Mouse (Mus musculus): Measurements from ENCODE around the gene Ttll3. TPM values are rescaled to one million over a fixed set of nuclear protein-coding genes. Genes with fewer than 3 reads are reported as not detected.
A peak's percentile ranks its signal among the peaks of the same experiment; 100 is the strongest.

Gene Ttll3
- 10.0 and 20.0 TPM in 2 replicates for total RNA-seq (2014; rRNA removed)
- 10.2 and 14.6 TPM in 2 replicates for polyA plus RNA-seq (2015; fragmentation: Nextera tagmentation; extraction: Ambion mirVana)

GRCm38 (mm10) chr6:113388960-113389359, at the start of gene Ttll3:
Gene Ttll3, plus strand, starts transcription at chr6:113389260.
- Histone ChIP-seq H3K36me3 (ENCODE audit: insufficient read depth, low read length) (peaks cover 49% of the 10 kb centered on the region), H3K9me3 (ENCODE audit: low read length) (no peaks in the 10 kb centered on the region), H3K27me3 (ENCODE audit: insufficient read depth, low read length) (no peaks in the 10 kb centered on the region), H3K27ac (ENCODE audit: low read depth, low read length) (no peak within 1 kb of the TSS), H3K4me3 (ENCODE audit: low read depth, low read length) (no peak within 1 kb of the TSS), H3K4me1 (ENCODE audit: insufficient read depth, low read length) (no peaks in the 10 kb centered on the region), H3K4me2 (ENCODE audit: low read depth, low read length, poor library complexity, severe bottlenecking) (no peak within 1 kb of the TSS), H3K9ac (replicated peaks; ENCODE audit: low read length, poor library complexity, severe bottlenecking) (no peak within 1 kb of the TSS)
- ATAC-seq (ENCODE audit: low FRiP score): no peak
- WGBS: 79% methylated on average over 8 of the region's 8 CpGs
- TF ChIP-seq CTCF (IDR thresholded peaks at IDR 0.05): no peak
- DNase-seq (ENCODE audit: low spot score): no peak

GRCm38 (mm10) chr6:113341574-113341973, 47.5 kb upstream of the Ttll3 start:
- peak overlapping the region; percentile 20; the same call in 1 of the 2 replicates for H3K4me3 ChIP-seq (ENCODE audit: low read depth, low read length)
- peak overlapping the region; percentile 65 for H3K27ac ChIP-seq (ENCODE audit: low read depth, low read length)
- no peaks in the 10 kb centered on the region for H3K27me3 ChIP-seq (ENCODE audit: insufficient read depth, low read length)
- DNase-seq (ENCODE audit: low spot score) (no peak), ATAC-seq (ENCODE audit: low FRiP score) (no peak)
- H3K9me3 ChIP-seq (ENCODE audit: low read length): no peaks in the 10 kb centered on the region
- H3K9ac ChIP-seq (replicated peaks; ENCODE audit: low read length, poor library complexity, severe bottlenecking): peak overlapping the region; percentile 37
- peak overlapping the region; percentile 71 for H3K4me2 ChIP-seq (ENCODE audit: low read depth, low read length, poor library complexity, severe bottlenecking)
- WGBS: 86% methylated on average over 6 of the region's 6 CpGs
- no peak for TF ChIP-seq CTCF (IDR thresholded peaks at IDR 0.05)
- H3K4me1 ChIP-seq (ENCODE audit: insufficient read depth, low read length): peaks cover 15% of the 10 kb centered on the region; the same call in 1 of the 2 replicates
- H3K36me3 ChIP-seq (ENCODE audit: insufficient read depth, low read length): peaks cover 29% of the 10 kb centered on the region

GRCm38 (mm10) chr6:113342297-113342696, 46.8 kb upstream of the Ttll3 start:
- H3K9me3 ChIP-seq (ENCODE audit: low read length): no peaks in the 10 kb centered on the region
- H3K4me2 ChIP-seq (ENCODE audit: low read depth, low read length, poor library complexity, severe bottlenecking): peak overlapping the region; percentile 71
- peaks cover 25% of the 10 kb centered on the region for H3K36me3 ChIP-seq (ENCODE audit: insufficient read depth, low read length)
- H3K4me3 ChIP-seq (ENCODE audit: low read depth, low read length): peak overlapping the region; percentile 68
- peak overlapping the region; percentile 65 for H3K27ac ChIP-seq (ENCODE audit: low read depth, low read length)
- H3K9ac ChIP-seq (replicated peaks; ENCODE audit: low read length, poor library complexity, severe bottlenecking): peak overlapping the region; percentile 44
- DNase-seq (ENCODE audit: low spot score): peak; percentile 26
- 29% methylated on average over 4 of the region's 7 CpGs for WGBS
- H3K27me3 ChIP-seq (ENCODE audit: insufficient read depth, low read length): no peaks in the 10 kb centered on the region
- H3K4me1 ChIP-seq (ENCODE audit: insufficient read depth, low read length): peaks cover 15% of the 10 kb centered on the region; the same call in 1 of the 2 replicates
- ATAC-seq (ENCODE audit: low FRiP score): peak; percentile 26; the same call in 1 of the 2 replicates
- TF ChIP-seq CTCF (IDR thresholded peaks at IDR 0.05): no peak

- peaks cover 15% of the 10 kb centered on the region; the same call in 1 of the 2 replicates for H3K4me1 ChIP-seq (ENCODE audit: insufficient read depth, low read length)
- H3K9ac ChIP-seq (replicated peaks; ENCODE audit: low read length, poor library complexity, severe bottlenecking): peak within 1 kb of the TSS; percentile 95
- H3K4me3 ChIP-seq (ENCODE audit: low read depth, low read length): peak within 1 kb of the TSS; percentile 68
- H3K27ac ChIP-seq (ENCODE audit: low read depth, low read length): peak within 1 kb of the TSS; percentile 65
- WGBS: 15% methylated on average over 32 of the region's 32 CpGs
- TF ChIP-seq CTCF (IDR thresholded peaks at IDR 0.05): no peak
- no peaks in the 10 kb centered on the region for H3K27me3 ChIP-seq (ENCODE audit: insufficient read depth, low read length)
- ATAC-seq (ENCODE audit: low FRiP score) (peak; percentile 75), DNase-seq (ENCODE audit: low spot score) (peak; percentile 58)
- peak within 1 kb of the TSS; percentile 71 for H3K4me2 ChIP-seq (ENCODE audit: low read depth, low read length, poor library complexity, severe bottlenecking)
- H3K9me3 ChIP-seq (ENCODE audit: low read length): no peaks in the 10 kb centered on the region
- peaks cover 18% of the 10 kb centered on the region for H3K36me3 ChIP-seq (ENCODE audit: insufficient read depth, low read length)
These were observed 45.6 kb upstream of the Ttll3 start, which contains the start of gene Camk1 for GRCm38 (mm10) chr6:113343177-113344092. Gene Camk1, minus strand, starts transcription at chr6:113343984.

- no peak for TF ChIP-seq CTCF (IDR thresholded peaks at IDR 0.05)
- peak overlapping the region; percentile 95; the same call in 1 of the 2 replicates for H3K9ac ChIP-seq (replicated peaks; ENCODE audit: low read length, poor library complexity, severe bottlenecking)
- WGBS: 35% methylated on average over 2 of the region's 2 CpGs
- DNase-seq (ENCODE audit: low spot score) (peak; percentile 46), ATAC-seq (ENCODE audit: low FRiP score) (no peak)
- H3K4me2 ChIP-seq (ENCODE audit: low read depth, low read length, poor library complexity, severe bottlenecking): peak overlapping the region; percentile 71
- H3K4me3 ChIP-seq (ENCODE audit: low read depth, low read length): peak overlapping the region; percentile 68; the same call in 1 of the 2 replicates
- peak overlapping the region; percentile 65; the same call in 1 of the 2 replicates for H3K27ac ChIP-seq (ENCODE audit: low read depth, low read length)
- peaks cover 15% of the 10 kb centered on the region; the same call in 1 of the 2 replicates for H3K4me1 ChIP-seq (ENCODE audit: insufficient read depth, low read length)
- peaks cover 12% of the 10 kb centered on the region for H3K36me3 ChIP-seq (ENCODE audit: insufficient read depth, low read length)
- H3K27me3 ChIP-seq (ENCODE audit: insufficient read depth, low read length): no peaks in the 10 kb centered on the region
- H3K9me3 ChIP-seq (ENCODE audit: low read length): no peaks in the 10 kb centered on the region
These were observed 44.7 kb upstream of the Ttll3 start for GRCm38 (mm10) chr6:113344321-113344720.
